Mouse (Mus musculus): ENCODE data around the gene Samt4. TPM values are rescaled to one million over a fixed set of nuclear protein-coding genes. Genes with fewer than 3 reads are reported as not detected.
"Not testable (repeated sequence)": the region's sequence is repeated elsewhere in the genome, so short reads cannot be mapped to it uniquely, and the experiment has no call there.

The Samt4 gene
- not detected in 2 replicates for polyA plus RNA-seq (2014; fragmentation: Nextera tagmentation; extraction: Ambion mirVana)

- ATAC-seq (ENCODE audit: insufficient read depth): no peak
- TF ChIP-seq CTCF (IDR thresholded peaks at IDR 0.05; ENCODE audit: low read depth): no peak
- Histone ChIP-seq H3K27me3 (ENCODE audit: insufficient read depth, low read length) (no peaks in the 10 kb centered on the region), H3K4me3 (ENCODE audit: low read depth, low read length) (no peak within 1 kb of the TSS), H3K36me3 (ENCODE audit: insufficient read depth) (no peaks in the 10 kb centered on the region), H3K4me1 (ENCODE audit: insufficient read depth) (no peaks in the 10 kb centered on the region), H3K9me3 (ENCODE audit: low read depth, low read length) (no peaks in the 10 kb centered on the region), H3K4me2 (no peak within 1 kb of the TSS), H3K27ac (ENCODE audit: low read depth) (no peak within 1 kb of the TSS), H3K9ac (no peak within 1 kb of the TSS)
- no peak for DNase-seq
Observed at GRCm38 (mm10) chrX:154481702-154482101, at the start of gene Samt4. Gene Samt4 (plus strand): TSS chrX:154482002.

GRCm38 (mm10) chrX:154443696-154444095, 38.1 kb upstream of the Samt4 start:
- not testable (repeated sequence) for H3K9ac ChIP-seq; H3K4me1 ChIP-seq (ENCODE audit: insufficient read depth); ATAC-seq (ENCODE audit: insufficient read depth); DNase-seq; H3K36me3 ChIP-seq (ENCODE audit: insufficient read depth); H3K27me3 ChIP-seq (ENCODE audit: insufficient read depth, low read length); H3K9me3 ChIP-seq (ENCODE audit: low read depth, low read length); H3K4me2 ChIP-seq; H3K27ac ChIP-seq (ENCODE audit: low read depth); H3K4me3 ChIP-seq (ENCODE audit: low read depth, low read length)

GRCm38 (mm10) chrX:154468386-154468785, 13.4 kb upstream of the Samt4 start:
- 56% methylated on average over 3 of the region's 3 CpGs for WGBS
- not testable (repeated sequence) for H3K4me3 ChIP-seq (ENCODE audit: low read depth, low read length); H3K9me3 ChIP-seq (ENCODE audit: low read depth, low read length); DNase-seq; H3K27me3 ChIP-seq (ENCODE audit: insufficient read depth, low read length); H3K27ac ChIP-seq (ENCODE audit: low read depth); H3K36me3 ChIP-seq (ENCODE audit: insufficient read depth); H3K9ac ChIP-seq; H3K4me1 ChIP-seq (ENCODE audit: insufficient read depth); ATAC-seq (ENCODE audit: insufficient read depth); H3K4me2 ChIP-seq

Other genes starting within 250 kb of the Samt4 start
- not detected in 2 replicates for gene 4930524N10Rik, start 138.6 kb upstream of the Samt4 start, polyA plus RNA-seq (2014; fragmentation: Nextera tagmentation; extraction: Ambion mirVana)
- gene Samt2, start 97.4 kb downstream of the Samt4 start, polyA plus RNA-seq (2014; fragmentation: Nextera tagmentation; extraction: Ambion mirVana): not detected in 2 replicates